Mouse (Mus musculus) thymus, adult 2 months (tissue): ENCODE results near the gene Fyttd1. TPM values are rescaled to one million over a fixed set of nuclear protein-coding genes. Genes with fewer than 3 reads are reported as not detected.
"Not testable (repeated sequence)": the region's sequence is repeated elsewhere in the genome, so short reads cannot be mapped to it uniquely, and the experiment has no call there.

Source experiments
- DNase-seq: peaks from one replicate; pipeline ENCODE4 v3.0.0; 2021
- H3K27ac ChIP-seq: fragments of 200-500 bp; 2 replicates; pipeline ENCODE4 v1.5.1; 2012; ENCODE audit warnings: low read length, control low read depth; ENCODE audit not compliant: control insufficient read depth, insufficient read depth
- H3K27me3 ChIP-seq: fragments of 200-500 bp; 2 replicates; pipeline ENCODE4 v1.6.1; 2012; ENCODE audit warnings: mild to moderate bottlenecking, low read length, moderate library complexity, mixed read lengths; ENCODE audit not compliant: control insufficient read depth, insufficient read depth
- H3K36me3 ChIP-seq: fragments of 200-500 bp; 2 replicates; pipeline ENCODE4 v1.6.1; 2012; ENCODE audit warnings: mild to moderate bottlenecking, low read length, moderate library complexity; ENCODE audit not compliant: control insufficient read depth, insufficient read depth
- H3K4me1 ChIP-seq: fragments of 200-500 bp; replicated peaks from 2 replicates; pipeline ENCODE4 v1.6.1; 2012; ENCODE audit warnings: low read length; ENCODE audit not compliant: control insufficient read depth, insufficient read depth
- H3K4me3 ChIP-seq: fragments of 200-500 bp; 2 replicates; pipeline ENCODE4 v1.5.1; 2012; ENCODE audit warnings: mild to moderate bottlenecking, low read length, control low read depth, moderate library complexity; ENCODE audit not compliant: control insufficient read depth, insufficient read depth
- CTCF ChIP-seq: fragments of 200-500 bp; IDR thresholded peaks from 2 replicates; pipeline ENCODE4 v1.5.1; 2012; ENCODE audit warnings: mild to moderate bottlenecking, control low read depth, low read length, moderate library complexity, borderline replicate concordance; ENCODE audit not compliant: control insufficient read depth, poor library complexity, insufficient read depth; ENCODE audit errors: extremely low read depth
- POLR2A ChIP-seq: fragments of 200-500 bp; IDR thresholded peaks from 2 replicates; pipeline ENCODE4 v1.6.1; 2012; ENCODE audit warnings: mild to moderate bottlenecking, low read length, control low read depth, moderate library complexity; ENCODE audit not compliant: control insufficient read depth, poor library complexity, insufficient read depth; ENCODE audit errors: extremely low read depth
- WGBS: fragments of 180-500 bp; shearing (Covaris S2); methylation state at CpG from one replicate; pipeline ENCODE4 v1.1.7; 2018; 5-methylcytosine and 5-hydroxymethylcytosine counted together
- polyA plus RNA-seq: library from polyadenylated mRNA; depleted of rRNA; stranded (reverse); fragments of >200 nt; gene quantifications from 2 replicates; pipeline ENCODE4 v1.2.3, GENCODE M21; 2012

Fyttd1 gene
- polyA plus RNA-seq, 1 experiment, result 8.8 TPM

DNA sequence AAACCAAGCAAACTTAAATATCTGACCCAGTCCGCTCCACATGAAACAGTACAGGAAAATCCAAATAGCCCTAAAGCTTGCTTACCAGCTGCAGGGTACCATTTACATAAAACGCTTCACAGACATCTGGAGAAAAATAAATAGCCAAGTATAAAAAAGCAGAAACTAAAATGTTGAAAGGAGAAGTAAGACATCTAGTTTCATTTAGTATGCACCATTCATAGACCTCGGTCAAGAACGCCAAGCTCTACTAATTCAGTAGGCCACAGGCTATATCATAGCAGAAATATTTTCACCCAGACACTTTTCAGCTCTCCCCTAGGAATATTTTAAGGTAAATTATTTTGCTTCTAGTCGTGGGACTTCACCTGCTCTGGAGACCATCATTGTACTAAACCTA, 10.6 kb upstream of the Fyttd1 start:
- Histone ChIP-seq H3K36me3 (no peaks in the 10 kb centered on the region), H3K27ac (no peak overlapping the region), H3K4me3 (no peak overlapping the region), H3K27me3 (no peaks in the 10 kb centered on the region), H3K4me1 (peaks cover 2% of the 10 kb centered on the region)
- DNase-seq, result no peak
- 79% methylated on average over 5 of the region's 5 CpGs for WGBS
- TF ChIP-seq POLR2A, result no peak
- TF ChIP-seq CTCF, result no peak

- Histone ChIP-seq H3K36me3 (no peaks in the 10 kb centered on the region), H3K4me3 (peak overlapping the region; percentile 97), H3K4me1 (peaks cover 2% of the 10 kb centered on the region), H3K27ac (peak overlapping the region; percentile 56; the same call in 1 of the 2 replicates), H3K27me3 (no peaks in the 10 kb centered on the region)
- TF ChIP-seq POLR2A (no peak; the same call in 1 of the 2 replicates), CTCF (0 out of 2 replicates have a peak, but pooled peaks have one; percentile 18)
- WGBS, result under 1% methylated on average over 35 of the region's 35 CpGs
- peak; percentile 93 for DNase-seq
Observed at GRCm38 (mm10) chr16:32867919-32868552, 9.3 kb upstream of the Fyttd1 start.

DNA sequence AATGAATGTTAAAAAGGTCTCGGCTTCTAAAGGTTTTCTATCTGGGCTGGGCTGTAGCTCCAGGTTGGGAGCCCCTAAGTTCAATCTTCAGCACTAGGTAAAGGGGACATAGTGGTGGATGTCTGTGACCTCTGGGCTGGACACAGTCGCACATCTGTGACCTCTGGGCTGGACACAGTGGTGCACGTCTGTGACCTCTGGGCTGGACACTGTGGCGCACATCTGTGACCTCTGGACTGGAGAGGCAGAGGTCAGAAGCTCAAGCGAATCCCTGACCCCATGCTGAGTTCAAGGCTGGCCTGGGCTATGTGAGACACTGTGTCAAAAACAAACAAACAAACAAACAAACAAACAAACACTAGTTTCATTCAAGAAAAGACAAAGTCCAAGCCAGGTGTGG, 7.1 kb upstream of the Fyttd1 start:
- Histone ChIP-seq H3K27me3 (no peaks in the 10 kb centered on the region), H3K36me3 (no peaks in the 10 kb centered on the region), H3K27ac (no peak overlapping the region), H3K4me1 (peaks cover 2% of the 10 kb centered on the region), H3K4me3 (no peak overlapping the region)
- no peak for TF ChIP-seq POLR2A
- no peak for TF ChIP-seq CTCF
- 93% methylated on average over 5 of the region's 5 CpGs for WGBS
- DNase-seq, result no peak

GRCm38 (mm10) chr16:32873366-32873765, 3.9 kb upstream of the Fyttd1 start:
- no peaks in the 10 kb centered on the region for H3K4me1 ChIP-seq
- no peak for TF ChIP-seq CTCF
- no peak for TF ChIP-seq POLR2A
- no peak overlapping the region for H3K27ac ChIP-seq
- WGBS, result 48% methylated on average over 3 of the region's 3 CpGs
- no peak for DNase-seq
- no peaks in the 10 kb centered on the region for H3K27me3 ChIP-seq
- H3K36me3 ChIP-seq, result no peaks in the 10 kb centered on the region
- H3K4me3 ChIP-seq, result no peak overlapping the region

DNA sequence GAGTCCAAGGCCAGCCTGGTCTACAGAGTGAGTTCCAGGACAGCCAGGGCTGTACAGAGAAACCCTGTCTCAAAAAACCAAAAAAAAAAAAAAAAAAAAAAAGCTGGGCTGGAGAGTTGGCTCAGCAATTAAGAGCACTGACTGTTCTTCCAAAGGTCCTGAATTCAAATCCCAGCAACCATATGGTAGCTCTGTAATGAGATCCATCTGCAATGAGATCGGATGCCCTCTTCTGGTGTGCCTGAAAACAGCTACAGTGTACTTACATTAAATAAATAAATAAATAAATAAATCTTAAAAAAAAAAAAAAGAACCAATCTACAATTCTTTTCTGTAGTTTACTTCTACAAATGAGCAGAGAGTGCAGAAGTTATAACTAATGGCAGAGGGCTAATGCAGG, 2.0 kb upstream of the Fyttd1 start:
- WGBS, result 87% methylated on average over 1 of the region's 1 CpGs
- not testable (repeated sequence) for H3K4me1 ChIP-seq, DNase-seq, H3K27me3 ChIP-seq, H3K27ac ChIP-seq, H3K4me3 ChIP-seq, H3K36me3 ChIP-seq

DNA sequence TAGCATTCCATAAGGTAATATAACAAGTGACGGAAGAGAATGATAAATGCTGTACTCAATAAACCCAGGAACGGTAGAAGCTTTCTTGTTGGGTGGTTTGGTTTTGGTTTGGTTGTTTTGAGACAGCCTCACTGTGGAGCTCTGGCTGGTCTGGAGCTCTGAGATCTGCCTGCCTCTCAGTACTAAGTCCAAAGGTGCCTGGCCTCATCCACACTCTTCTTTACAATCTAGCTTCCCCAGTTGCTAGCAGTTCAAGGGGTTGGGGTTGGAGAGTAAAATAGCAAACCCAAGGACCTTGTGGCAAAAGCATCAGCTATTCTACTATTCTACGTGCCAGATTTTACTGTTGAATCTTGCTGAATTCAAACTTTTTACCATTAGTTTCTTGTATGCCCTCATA, 1.5 kb upstream of the Fyttd1 start:
- Histone ChIP-seq H3K4me1 (peaks cover 6% of the 10 kb centered on the region), H3K27me3 (no peaks in the 10 kb centered on the region), H3K4me3 (no peak overlapping the region), H3K36me3 (no peaks in the 10 kb centered on the region), H3K27ac (no peak overlapping the region)
- no peak for TF ChIP-seq CTCF
- TF ChIP-seq POLR2A, result no peak
- WGBS, result 94% methylated on average over 3 of the region's 3 CpGs
- DNase-seq, result no peak

GRCm38 (mm10) chr16:32876831-32877230, 469 bp upstream of the Fyttd1 start:
- Histone ChIP-seq H3K27ac (no peak overlapping the region), H3K4me1 (peaks cover 6% of the 10 kb centered on the region), H3K4me3 (no peak overlapping the region), H3K36me3 (no peaks in the 10 kb centered on the region), H3K27me3 (no peaks in the 10 kb centered on the region)
- WGBS, result 9% methylated on average over 9 of the region's 9 CpGs
- no peak for DNase-seq
- no peak for TF ChIP-seq CTCF
- no peak for TF ChIP-seq POLR2A
